Mouse (Mus musculus): Measurements from ENCODE around the gene Actr6. TPM values are rescaled to one million over a fixed set of nuclear protein-coding genes. Genes with fewer than 3 reads are reported as not detected.
"Not testable (repeated sequence)": the region's sequence is repeated elsewhere in the genome, so short reads cannot be mapped to it uniquely, and the experiment has no call there.

The Actr6 gene
- polyA plus RNA-seq, 1 experiment, result 19.1 TPM

- no peak for DNase-seq (ENCODE audit: extremely low spot score in 1 of 2, low spot score in 1 of 2)
These were observed 49.9 kb downstream of the Actr6 start for GRCm38 (mm10) chr10:89682157-89682556.

DNA sequence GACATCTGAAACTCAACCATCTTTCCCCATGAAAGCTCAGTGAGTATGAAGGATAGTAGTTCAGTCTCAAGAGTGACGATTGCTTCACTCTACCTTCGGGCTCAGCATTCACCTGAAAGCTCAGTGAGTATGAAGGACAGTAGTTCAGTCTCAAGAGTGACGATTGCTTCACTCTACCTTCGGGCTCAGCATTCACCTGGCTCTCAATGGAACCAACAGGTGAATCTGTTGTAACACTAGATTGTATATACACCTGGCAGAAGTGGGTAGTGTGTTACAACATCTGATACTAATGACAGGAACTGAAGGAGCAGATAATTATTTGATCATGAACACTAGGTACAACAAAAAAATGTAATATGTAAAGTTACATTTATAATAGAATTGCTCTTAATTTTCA is 50.4 kb downstream of the Actr6 start:
- no peak for DNase-seq (ENCODE audit: extremely low spot score in 1 of 2, low spot score in 1 of 2)

- DNase-seq (ENCODE audit: extremely low spot score in 1 of 2, low spot score in 1 of 2), result no peak
These were observed 51.6 kb downstream of the Actr6 start for GRCm38 (mm10) chr10:89680517-89680916.

GRCm38 (mm10) chr10:89679448-89679847 is 52.6 kb downstream of the Actr6 start:
- no peak for DNase-seq (ENCODE audit: extremely low spot score in 1 of 2, low spot score in 1 of 2)

- DNase-seq (ENCODE audit: extremely low spot score in 1 of 2, low spot score in 1 of 2), result no peak
These were observed 54.0 kb downstream of the Actr6 start for GRCm38 (mm10) chr10:89678054-89678453.

- no peak for DNase-seq (ENCODE audit: extremely low spot score in 1 of 2, low spot score in 1 of 2)
These were observed 55.5 kb downstream of the Actr6 start for GRCm38 (mm10) chr10:89676609-89677008.

DNA sequence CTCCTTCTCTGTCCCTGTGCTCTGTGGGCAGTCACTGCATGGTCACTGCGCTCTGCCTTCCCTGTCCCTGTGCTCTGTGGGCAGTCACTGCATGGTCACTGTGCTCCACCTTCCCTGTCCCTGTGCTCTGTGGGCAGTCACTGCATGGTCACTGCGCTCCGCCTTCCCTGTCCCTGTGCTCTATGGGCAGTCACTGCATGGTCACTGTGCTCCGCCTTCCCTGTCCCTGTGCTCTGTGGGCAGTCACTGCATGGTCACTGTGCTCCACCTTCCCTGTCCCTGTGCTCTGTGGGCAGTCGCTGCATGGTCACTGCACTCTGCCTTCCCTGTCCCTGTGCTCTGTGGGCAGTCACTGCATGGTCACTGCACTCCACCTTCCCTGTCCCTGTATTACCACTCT is 61.7 kb downstream of the Actr6 start:
- DNase-seq (ENCODE audit: extremely low spot score in 1 of 2, low spot score in 1 of 2), result not testable (repeated sequence)

DNA sequence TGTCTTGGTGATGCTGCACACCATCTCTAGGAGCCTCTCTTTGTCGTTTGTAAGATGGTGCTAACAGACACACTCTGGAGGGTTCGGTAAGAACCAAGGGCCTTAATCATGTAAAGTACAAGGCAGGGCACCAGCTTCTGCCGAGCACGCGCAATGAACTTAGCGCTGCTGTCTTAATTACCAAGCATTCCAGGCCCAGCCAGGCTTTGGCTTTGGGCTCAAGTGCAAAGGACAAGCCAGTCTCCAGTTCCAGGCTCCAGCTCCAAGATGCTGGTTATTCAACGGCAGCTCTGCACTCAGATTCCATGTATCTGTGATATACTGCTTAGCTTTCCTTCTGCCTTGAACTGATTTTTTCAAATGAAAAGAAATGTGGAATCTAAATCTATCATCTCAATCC is 64.5 kb downstream of the Actr6 start:
- no peak for DNase-seq (ENCODE audit: extremely low spot score in 1 of 2, low spot score in 1 of 2)

DNA sequence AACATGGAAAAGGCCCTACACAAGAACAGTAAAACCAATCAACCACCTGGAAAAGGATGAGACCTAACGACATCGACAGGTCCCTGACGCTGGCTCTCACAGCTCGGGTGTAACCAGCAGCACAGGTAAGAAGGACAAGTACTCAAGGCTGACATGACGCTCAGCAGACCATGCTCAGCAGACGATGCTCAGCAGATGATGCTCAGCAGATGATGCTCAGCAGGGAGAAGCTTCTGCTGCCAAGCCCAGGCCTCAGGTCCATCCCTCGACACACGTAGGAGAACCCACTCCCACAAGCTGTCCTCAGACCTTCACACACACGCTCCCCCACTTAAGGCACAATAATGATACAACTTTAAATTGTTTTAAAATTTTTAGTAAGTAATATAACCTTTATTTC is 66.4 kb downstream of the Actr6 start:
- DNase-seq (ENCODE audit: extremely low spot score in 1 of 2, low spot score in 1 of 2), result no peak

GRCm38 (mm10) chr10:89664977-89665645 is 67.0 kb downstream of the Actr6 start:
- peak in 1 of 2 experiments; percentile 50 for DNase-seq (ENCODE audit: extremely low spot score in 1 of 2, low spot score in 1 of 2)

Other genes starting within 250 kb of the Actr6 start
- 0.13 and 0.24 TPM in 2 replicates for gene Nr1h4, start 198.7 kb downstream of the Actr6 start, polyA plus RNA-seq (2012; rRNA removed)
- gene Slc17a8, start 111.0 kb downstream of the Actr6 start, polyA plus RNA-seq (2012; rRNA removed), result 0.57 and 0.60 TPM in 2 replicates
- 28.9 and 31.0 TPM in 2 replicates for gene Scyl2, start 46.0 kb downstream of the Actr6 start, polyA plus RNA-seq (2012; rRNA removed)
- 46.4 and 49.1 TPM in 2 replicates for gene Uhrf1bp1l, start 12.7 kb upstream of the Actr6 start, polyA plus RNA-seq (2012; rRNA removed)
- 203 and 207 TPM in 2 replicates for gene Anks1b, start 141.2 kb upstream of the Actr6 start, polyA plus RNA-seq (2012; rRNA removed)